Mouse (Mus musculus) spleen, postnatal 4 days (tissue): ENCODE measurements around the gene Gm49395.

Source experiments
- DNase-seq, 2 experiments: peaks; one replicate each; pipeline ENCODE4 v3.0.0; 2022; ENCODE audit warnings: low spot score in 2 of 2

Gene Gm49395

GRCm38 (mm10) chr13:114987161-114987560 lies 114.6 kb downstream of the Gm49395 start:
- DNase-seq: no peak
